9 mouse cellular contexts compared by ENCODE assay signal in the genomic region with DNA sequence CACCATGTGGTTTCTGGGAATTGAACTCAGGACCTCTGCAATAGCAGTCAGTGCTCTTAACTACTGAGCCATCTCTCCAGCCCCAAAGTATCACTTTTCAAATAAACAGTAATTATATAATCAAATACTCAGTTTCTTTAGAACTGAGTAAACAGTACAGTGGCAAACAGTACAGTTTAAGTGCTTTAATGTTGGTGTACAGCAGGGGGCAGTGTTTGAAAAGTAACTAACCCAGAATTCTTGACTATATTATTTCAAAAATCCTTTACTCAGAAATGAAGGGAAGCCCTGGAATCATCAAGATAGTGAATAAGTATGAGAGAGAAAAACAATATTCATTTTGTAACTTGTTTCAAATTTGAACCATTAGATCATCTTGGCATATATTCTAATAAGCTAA. TPM values are rescaled to one million over a fixed set of nuclear protein-coding genes. Genes with fewer than 3 reads are reported as not detected.
DNase-seq lines count a peak whose midpoint lies in the region; ATAC-seq lines count a peak whose summit lies in the region.
"Had no signal": no experiment of that assay in that cellular context is flagged by ENCODE, and none has a peak within 500 bp of the region (broad histone marks: within the 10 kb centered on the region; RNA-seq: fewer than 3 reads in every experiment).

No protein-coding gene starts in this region.

- no peak overlapping the region for H3K4me2 ChIP-seq in hindbrain, embryonic 14.5 days (replicated peaks)
- H3K4me2 ChIP-seq in hindbrain, embryonic 16.5 days (ENCODE audit: low read length), result no peak overlapping the region

- no peaks in the 10 kb centered on the region for H3K9me3 ChIP-seq in hindbrain, embryonic 14.5 days (ENCODE audit: control insufficient read depth, low read length)
- H3K9me3 ChIP-seq in hindbrain, embryonic 16.5 days (ENCODE audit: control insufficient read depth, low read length), result no peaks in the 10 kb centered on the region

- no peak overlapping the region for H3K9ac ChIP-seq in hindbrain, embryonic 14.5 days
- no peak overlapping the region for H3K9ac ChIP-seq in hindbrain, embryonic 16.5 days (ENCODE audit: low read depth, low read length)

- H3K4me3 ChIP-seq in hindbrain, embryonic 14.5 days (replicated peaks; ENCODE audit: low read length), result no peak overlapping the region
- H3K4me3 ChIP-seq in hindbrain, embryonic 16.5 days (ENCODE audit: low read length), result no peak overlapping the region

- no peaks in the 10 kb centered on the region for H3K27me3 ChIP-seq in hindbrain, embryonic 14.5 days (ENCODE audit: control insufficient read depth, insufficient read depth, low read length)
- H3K27me3 ChIP-seq in hindbrain, embryonic 16.5 days (replicated peaks; ENCODE audit: control insufficient read depth, insufficient read depth, low read length), result no peaks in the 10 kb centered on the region

- no peak for ATAC-seq in hindbrain, embryonic 14.5 days (ENCODE audit: low FRiP score)
- ATAC-seq in hindbrain, embryonic 16.5 days, result no peak

- no peaks in the 10 kb centered on the region for H3K36me3 ChIP-seq in hindbrain, embryonic 14.5 days (replicated peaks; ENCODE audit: control insufficient read depth, insufficient read depth)
- H3K36me3 ChIP-seq in hindbrain, embryonic 16.5 days (ENCODE audit: control insufficient read depth, insufficient read depth, low read length), result no peaks in the 10 kb centered on the region

- peak; percentile 68 for DNase-seq in hindbrain, embryonic 14.5 days (ENCODE audit: low spot score)
- peak; percentile 54 for DNase-seq in testis, postnatal 10 days (ENCODE audit: low spot score)
- no peak for DNase-seq in testis, postnatal 14 days (ENCODE audit: low spot score)
- DNase-seq in adipocyte (ENCODE audit: low spot score), result peak; percentile 75
- peak; percentile 19 to 60 for DNase-seq in kidney, postnatal 36 days
- DNase-seq in retina, postnatal 7 days (ENCODE audit: low read depth, low spot score), result peak; percentile 23
- DNase-seq in urinary bladder, adult 2 months (ENCODE audit: low spot score), result no peak

- no peaks in the 10 kb centered on the region for H3K4me1 ChIP-seq in hindbrain, embryonic 14.5 days (replicated peaks; ENCODE audit: control insufficient read depth, insufficient read depth, low read length)
- no peaks in the 10 kb centered on the region for H3K4me1 ChIP-seq in hindbrain, embryonic 16.5 days (ENCODE audit: control insufficient read depth, insufficient read depth, low read depth, low read length)

- H3K27ac ChIP-seq in hindbrain, embryonic 14.5 days, result no peak overlapping the region
- no peak overlapping the region for H3K27ac ChIP-seq in hindbrain, embryonic 16.5 days (ENCODE audit: low read depth, low read length)
- H3K27ac ChIP-seq: macrophage had no signal

RNA-seq across cellular contexts. Expression of gene Spdya, which starts 9.8 kb away (rescaled TPM):
- 1.6 and 1.7 TPM in 2 replicates for polyA plus RNA-seq in hindbrain, embryonic 14.5 days (2014; fragmentation: Nextera tagmentation; extraction: Ambion mirVana)
- polyA plus RNA-seq in hindbrain, embryonic 16.5 days (2015; fragmentation: Nextera tagmentation; extraction: Ambion mirVana), result 1.2 and 1.6 TPM in 2 replicates
- 0.35 and 0.76 TPM in 2 replicates for polyA plus RNA-seq in urinary bladder, adult 2 months (2012; rRNA removed)

RNA-seq across cellular contexts. Expression of gene Ndc80, which starts 35.0 kb away (rescaled TPM):
- polyA plus RNA-seq in hindbrain, embryonic 14.5 days (2014; fragmentation: Nextera tagmentation; extraction: Ambion mirVana), result 5.8 and 7.6 TPM in 2 replicates
- polyA plus RNA-seq in hindbrain, embryonic 16.5 days (2015; fragmentation: Nextera tagmentation; extraction: Ambion mirVana), result 7.8 and 9.1 TPM in 2 replicates
- polyA plus RNA-seq in urinary bladder, adult 2 months (2012; rRNA removed), result 0.96 and 1.1 TPM in 2 replicates

RNA-seq across cellular contexts. Expression of gene Wdr43, which starts 54.1 kb away (rescaled TPM):
- 50.3 and 50.9 TPM in 2 replicates for polyA plus RNA-seq in hindbrain, embryonic 14.5 days (2014; fragmentation: Nextera tagmentation; extraction: Ambion mirVana)
- polyA plus RNA-seq in hindbrain, embryonic 16.5 days (2015; fragmentation: Nextera tagmentation; extraction: Ambion mirVana), result 39.7 and 47.1 TPM in 2 replicates
- 23.5 and 29.3 TPM in 2 replicates for polyA plus RNA-seq in urinary bladder, adult 2 months (2012; rRNA removed)

Comparison
In these comparisons a context has a peak if more than half of its experiments do, and no peak if none do; other contexts are left out.
1. DNase-seq: peak in hindbrain, embryonic 14.5 days (single experiment), testis, postnatal 10 days (single experiment), adipocyte (single experiment), kidney, postnatal 36 days (2 of 2) and retina, postnatal 7 days (single experiment); none in testis, postnatal 14 days (single experiment) and urinary bladder, adult 2 months (single experiment).